Mouse (Mus musculus) thymus, adult 2 months (tissue): ENCODE results near the gene Gm4788.
"Not testable (repeated sequence)": the region's sequence is repeated elsewhere in the genome, so short reads cannot be mapped to it uniquely, and the experiment has no call there.

Source experiments
- CTCF ChIP-seq: fragments of 200-500 bp; IDR thresholded peaks from 2 replicates; pipeline ENCODE4 v1.5.1; 2012; ENCODE audit warnings: mild to moderate bottlenecking, control low read depth, low read length, moderate library complexity, borderline replicate concordance; ENCODE audit not compliant: control insufficient read depth, poor library complexity, insufficient read depth; ENCODE audit errors: extremely low read depth
- POLR2A ChIP-seq: fragments of 200-500 bp; IDR thresholded peaks from 2 replicates; pipeline ENCODE4 v1.6.1; 2012; ENCODE audit warnings: mild to moderate bottlenecking, low read length, control low read depth, moderate library complexity; ENCODE audit not compliant: control insufficient read depth, poor library complexity, insufficient read depth; ENCODE audit errors: extremely low read depth

DNA sequence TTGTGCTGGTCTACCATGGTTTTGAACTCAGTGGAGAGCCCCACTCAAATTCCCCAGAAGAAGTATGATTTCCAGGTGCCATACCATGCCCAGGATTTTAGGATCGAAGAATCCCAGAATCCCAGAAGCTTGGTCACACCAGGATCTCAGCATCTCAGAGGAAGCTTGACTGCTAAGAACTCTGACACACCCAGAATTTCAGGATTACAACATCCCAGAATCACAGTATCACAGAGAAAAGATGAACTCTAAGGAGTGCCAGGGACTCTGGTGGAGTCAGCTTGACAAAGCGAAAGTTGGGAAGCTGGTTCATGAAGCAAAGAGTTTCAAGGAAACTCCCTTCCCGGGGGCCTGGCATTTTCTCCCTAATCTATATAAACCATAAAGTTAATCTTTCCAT is 11.1 kb downstream of the Gm4788 start:
- not testable (repeated sequence) for TF ChIP-seq POLR2A, CTCF
